Mouse (Mus musculus): ENCODE results near the gene Daw1.

- TF ChIP-seq CTCF (IDR thresholded peaks at IDR 0.05): no peak
- no peak for TF ChIP-seq EP300 (IDR thresholded peaks at IDR 0.05)
Measured at GRCm38 (mm10) chr1:83141510-83141909, 18.0 kb upstream of the Daw1 start.
